Mouse (Mus musculus): ENCODE results near the gene Sbsn. TPM values are rescaled to one million over a fixed set of nuclear protein-coding genes. Genes with fewer than 3 reads are reported as not detected.

Sbsn gene
- polyA plus RNA-seq, 1 experiment from 2014 or later = 1.0 TPM

GRCm38 (mm10) chr7:30785154-30785553, 33.9 kb downstream of the Sbsn start:
- no peaks in the 10 kb centered on the region for H3K36me3 ChIP-seq (replicated peaks; ENCODE audit: control insufficient read depth, insufficient read depth, low read depth, low read length)
- H3K4me3 ChIP-seq (ENCODE audit: low read depth, low read length) = no peak overlapping the region
- WGBS = 84% methylated on average over 1 of the region's 1 CpGs
- H3K4me2 ChIP-seq (ENCODE audit: low read depth, low read length) = no peak overlapping the region
- no peak overlapping the region for H3K9ac ChIP-seq (replicated peaks; ENCODE audit: low read length)
- no peak for DNase-seq (ENCODE audit: low spot score)
- ATAC-seq (replicated peaks; ENCODE audit: insufficient number of reproducible peaks, low FRiP score, low TSS enrichment, low read depth) = no peak
- H3K9me3 ChIP-seq (replicated peaks; ENCODE audit: control insufficient read depth, low read length) = no peaks in the 10 kb centered on the region
- no peaks in the 10 kb centered on the region for H3K4me1 ChIP-seq (ENCODE audit: control insufficient read depth, insufficient read depth, low read length)
- no peaks in the 10 kb centered on the region for H3K27me3 ChIP-seq (ENCODE audit: control insufficient read depth, insufficient read depth, low read length)
- H3K27ac ChIP-seq (replicated peaks; ENCODE audit: low read depth, low read length) = no peak overlapping the region

GRCm38 (mm10) chr7:30785721-30786546, 34.7 kb downstream of the Sbsn start:
- no peaks in the 10 kb centered on the region for H3K4me1 ChIP-seq (ENCODE audit: control insufficient read depth, insufficient read depth, low read length)
- no peak overlapping the region for H3K9ac ChIP-seq (replicated peaks; ENCODE audit: low read length)
- H3K4me3 ChIP-seq (ENCODE audit: low read depth, low read length) = no peak overlapping the region
- H3K36me3 ChIP-seq (replicated peaks; ENCODE audit: control insufficient read depth, insufficient read depth, low read depth, low read length) = no peaks in the 10 kb centered on the region
- DNase-seq (ENCODE audit: low spot score) (no peak), ATAC-seq (replicated peaks; ENCODE audit: insufficient number of reproducible peaks, low FRiP score, low TSS enrichment, low read depth) (no peak)
- H3K4me2 ChIP-seq (ENCODE audit: low read depth, low read length) = no peak overlapping the region
- H3K9me3 ChIP-seq (replicated peaks; ENCODE audit: control insufficient read depth, low read length) = no peaks in the 10 kb centered on the region
- no peaks in the 10 kb centered on the region for H3K27me3 ChIP-seq (ENCODE audit: control insufficient read depth, insufficient read depth, low read length)
- WGBS = 72% methylated on average over 13 of the region's 13 CpGs
- H3K27ac ChIP-seq (replicated peaks; ENCODE audit: low read depth, low read length) = no peak overlapping the region

GRCm38 (mm10) chr7:30787377-30788022, 36.2 kb downstream of the Sbsn start, which contains the start of gene Krtdap:
Gene Krtdap (plus strand): TSS chr7:30787896.
- DNase-seq (ENCODE audit: low spot score) (no peak), ATAC-seq (replicated peaks; ENCODE audit: insufficient number of reproducible peaks, low FRiP score, low TSS enrichment, low read depth) (no peak)
- no peak within 1 kb of the TSS for H3K9ac ChIP-seq (replicated peaks; ENCODE audit: low read length)
- H3K4me2 ChIP-seq (ENCODE audit: low read depth, low read length) = no peak within 1 kb of the TSS
- 43% methylated on average over 15 of the region's 15 CpGs for WGBS
- H3K36me3 ChIP-seq (replicated peaks; ENCODE audit: control insufficient read depth, insufficient read depth, low read depth, low read length) = no peaks in the 10 kb centered on the region
- no peak within 1 kb of the TSS for H3K27ac ChIP-seq (replicated peaks; ENCODE audit: low read depth, low read length)
- no peaks in the 10 kb centered on the region for H3K27me3 ChIP-seq (ENCODE audit: control insufficient read depth, insufficient read depth, low read length)
- H3K9me3 ChIP-seq (replicated peaks; ENCODE audit: control insufficient read depth, low read length) = no peaks in the 10 kb centered on the region
- H3K4me1 ChIP-seq (ENCODE audit: control insufficient read depth, insufficient read depth, low read length) = no peaks in the 10 kb centered on the region
- H3K4me3 ChIP-seq (ENCODE audit: low read depth, low read length) = no peak within 1 kb of the TSS

- H3K4me2 ChIP-seq (ENCODE audit: low read depth, low read length) = no peak overlapping the region
- H3K4me3 ChIP-seq (ENCODE audit: low read depth, low read length) = no peak overlapping the region
- H3K9ac ChIP-seq (replicated peaks; ENCODE audit: low read length) = no peak overlapping the region
- DNase-seq (ENCODE audit: low spot score) = no peak
- no peaks in the 10 kb centered on the region for H3K27me3 ChIP-seq (ENCODE audit: control insufficient read depth, insufficient read depth, low read length)
- ATAC-seq (replicated peaks; ENCODE audit: insufficient number of reproducible peaks, low FRiP score, low TSS enrichment, low read depth) = no peak
- WGBS = 80% methylated on average over 10 of the region's 10 CpGs
- no peaks in the 10 kb centered on the region for H3K4me1 ChIP-seq (ENCODE audit: control insufficient read depth, insufficient read depth, low read length)
- H3K9me3 ChIP-seq (replicated peaks; ENCODE audit: control insufficient read depth, low read length) = no peaks in the 10 kb centered on the region
- no peak overlapping the region for H3K27ac ChIP-seq (replicated peaks; ENCODE audit: low read depth, low read length)
- H3K36me3 ChIP-seq (replicated peaks; ENCODE audit: control insufficient read depth, insufficient read depth, low read depth, low read length) = no peaks in the 10 kb centered on the region
These were observed 38.9 kb downstream of the Sbsn start for GRCm38 (mm10) chr7:30790141-30790540.

GRCm38 (mm10) chr7:30791921-30792320, 40.6 kb downstream of the Sbsn start:
- Histone ChIP-seq H3K9ac (replicated peaks; ENCODE audit: low read length) (no peak overlapping the region), H3K9me3 (replicated peaks; ENCODE audit: control insufficient read depth, low read length) (no peaks in the 10 kb centered on the region), H3K4me3 (ENCODE audit: low read depth, low read length) (no peak overlapping the region), H3K4me2 (ENCODE audit: low read depth, low read length) (no peak overlapping the region), H3K27ac (replicated peaks; ENCODE audit: low read depth, low read length) (no peak overlapping the region), H3K4me1 (ENCODE audit: control insufficient read depth, insufficient read depth, low read length) (no peaks in the 10 kb centered on the region), H3K27me3 (ENCODE audit: control insufficient read depth, insufficient read depth, low read length) (no peaks in the 10 kb centered on the region), H3K36me3 (replicated peaks; ENCODE audit: control insufficient read depth, insufficient read depth, low read depth, low read length) (no peaks in the 10 kb centered on the region)
- DNase-seq (ENCODE audit: low spot score) (no peak), ATAC-seq (replicated peaks; ENCODE audit: insufficient number of reproducible peaks, low FRiP score, low TSS enrichment, low read depth) (no peak)
- WGBS = 27% methylated on average over 9 of the region's 9 CpGs

- H3K4me3 ChIP-seq (ENCODE audit: low read depth, low read length) = no peak overlapping the region
- no peaks in the 10 kb centered on the region for H3K36me3 ChIP-seq (replicated peaks; ENCODE audit: control insufficient read depth, insufficient read depth, low read depth, low read length)
- H3K9ac ChIP-seq (replicated peaks; ENCODE audit: low read length) = no peak overlapping the region
- no peak for ATAC-seq (replicated peaks; ENCODE audit: insufficient number of reproducible peaks, low FRiP score, low TSS enrichment, low read depth)
- H3K27me3 ChIP-seq (ENCODE audit: control insufficient read depth, insufficient read depth, low read length) = no peaks in the 10 kb centered on the region
- no peak for DNase-seq (ENCODE audit: low spot score)
- H3K4me1 ChIP-seq (ENCODE audit: control insufficient read depth, insufficient read depth, low read length) = no peaks in the 10 kb centered on the region
- H3K4me2 ChIP-seq (ENCODE audit: low read depth, low read length) = no peak overlapping the region
- no peaks in the 10 kb centered on the region for H3K9me3 ChIP-seq (replicated peaks; ENCODE audit: control insufficient read depth, low read length)
- no peak overlapping the region for H3K27ac ChIP-seq (replicated peaks; ENCODE audit: low read depth, low read length)
These were observed 43.6 kb downstream of the Sbsn start for GRCm38 (mm10) chr7:30794921-30795320.

GRCm38 (mm10) chr7:30796790-30797189, 45.5 kb downstream of the Sbsn start:
- H3K4me3 ChIP-seq (ENCODE audit: low read depth, low read length) = no peak overlapping the region
- WGBS = 69% methylated on average over 1 of the region's 1 CpGs
- no peaks in the 10 kb centered on the region for H3K36me3 ChIP-seq (replicated peaks; ENCODE audit: control insufficient read depth, insufficient read depth, low read depth, low read length)
- DNase-seq (ENCODE audit: low spot score) = no peak
- H3K4me1 ChIP-seq (ENCODE audit: control insufficient read depth, insufficient read depth, low read length) = no peaks in the 10 kb centered on the region
- H3K27me3 ChIP-seq (ENCODE audit: control insufficient read depth, insufficient read depth, low read length) = no peaks in the 10 kb centered on the region
- no peak for ATAC-seq (replicated peaks; ENCODE audit: insufficient number of reproducible peaks, low FRiP score, low TSS enrichment, low read depth)
- no peak overlapping the region for H3K4me2 ChIP-seq (ENCODE audit: low read depth, low read length)
- H3K27ac ChIP-seq (replicated peaks; ENCODE audit: low read depth, low read length) = no peak overlapping the region
- no peak overlapping the region for H3K9ac ChIP-seq (replicated peaks; ENCODE audit: low read length)
- no peaks in the 10 kb centered on the region for H3K9me3 ChIP-seq (replicated peaks; ENCODE audit: control insufficient read depth, low read length)

GRCm38 (mm10) chr7:30800653-30801052, 49.4 kb downstream of the Sbsn start:
- H3K9ac ChIP-seq (replicated peaks; ENCODE audit: low read length) = no peak overlapping the region
- H3K27ac ChIP-seq (replicated peaks; ENCODE audit: low read depth, low read length) = no peak overlapping the region
- H3K4me3 ChIP-seq (ENCODE audit: low read depth, low read length) = no peak overlapping the region
- no peak for DNase-seq (ENCODE audit: low spot score)
- ATAC-seq (replicated peaks; ENCODE audit: insufficient number of reproducible peaks, low FRiP score, low TSS enrichment, low read depth) = no peak
- H3K9me3 ChIP-seq (replicated peaks; ENCODE audit: control insufficient read depth, low read length) = no peaks in the 10 kb centered on the region
- H3K27me3 ChIP-seq (ENCODE audit: control insufficient read depth, insufficient read depth, low read length) = no peaks in the 10 kb centered on the region
- no peaks in the 10 kb centered on the region for H3K36me3 ChIP-seq (replicated peaks; ENCODE audit: control insufficient read depth, insufficient read depth, low read depth, low read length)
- no peaks in the 10 kb centered on the region for H3K4me1 ChIP-seq (ENCODE audit: control insufficient read depth, insufficient read depth, low read length)
- H3K4me2 ChIP-seq (ENCODE audit: low read depth, low read length) = no peak overlapping the region

All from embryonic facial prominence, embryonic 11.5 days (tissue).